Mouse (Mus musculus) stomach, embryonic 16.5 days (tissue): ENCODE measurements around the gene Gm21812. TPM values are rescaled to one million over a fixed set of nuclear protein-coding genes. Genes with fewer than 3 reads are reported as not detected.
"Not testable (repeated sequence)": the region's sequence is repeated elsewhere in the genome, so short reads cannot be mapped to it uniquely, and the experiment has no call there.

Experiments
- ATAC-seq: fragments of 200-750 bp; cut with Nextera tagmentation; 2 replicates; pipeline ENCODE4 v1.8.0; 2017; ENCODE audit warnings: moderate number of reproducible peaks, moderate TSS enrichment; ENCODE audit not compliant: insufficient read depth, low FRiP score
- H3K27ac ChIP-seq: fragments of 300-500 bp; sonication (generic); 2 replicates; pipeline ENCODE4 v1.5.1; 2014; ENCODE audit warnings: low read length
- H3K27me3 ChIP-seq: fragments of 300-500 bp; sonication (generic); 2 replicates; pipeline ENCODE4 v1.6.1; 2014; ENCODE audit warnings: low read length, control low read depth, mixed read lengths; ENCODE audit not compliant: control insufficient read depth, insufficient read depth
- H3K36me3 ChIP-seq: fragments of 300-500 bp; sonication (generic); 2 replicates; pipeline ENCODE4 v1.6.1; 2014; ENCODE audit warnings: low read length; ENCODE audit not compliant: control insufficient read depth, insufficient read depth
- H3K4me1 ChIP-seq: fragments of 300-500 bp; sonication (generic); 2 replicates; pipeline ENCODE4 v1.6.1; 2014; ENCODE audit warnings: low read length, control low read depth, mixed read lengths; ENCODE audit not compliant: control insufficient read depth, insufficient read depth
- H3K4me2 ChIP-seq: fragments of 300-500 bp; sonication (generic); 2 replicates; pipeline ENCODE4 v1.6.1; 2014; ENCODE audit warnings: low read depth, low read length, mixed read lengths
- H3K4me3 ChIP-seq: fragments of 300-500 bp; sonication (generic); replicated peaks from 2 replicates; pipeline ENCODE4 v1.5.1; 2014; ENCODE audit warnings: mild to moderate bottlenecking, low read length
- H3K9ac ChIP-seq: fragments of 300-500 bp; sonication (generic); 2 replicates; pipeline ENCODE4 v1.6.1; 2014; ENCODE audit warnings: low read length
- H3K9me3 ChIP-seq: fragments of 300-500 bp; sonication (generic); replicated peaks from 2 replicates; pipeline ENCODE4 v1.6.1; 2016; ENCODE audit warnings: low read length, control low read depth; ENCODE audit not compliant: control insufficient read depth
- WGBS: fragments of 180-500 bp; shearing (Covaris S2); extraction: QIAGEN DNeasy Blood & Tissue Kit; methylation state at CpG from one replicate; pipeline ENCODE4 v1.1.7; 2014; 5-methylcytosine and 5-hydroxymethylcytosine counted together
- polyA plus RNA-seq: library from polyadenylated mRNA; unstranded; fragments of >200 nt; fragmentation: Nextera tagmentation; extraction: Ambion mirVana; gene quantifications from 2 replicates; pipeline ENCODE4 v1.2.1, GENCODE M21; 2015

The Gm21812 gene
- polyA plus RNA-seq = not detected in 2 replicates

- not testable (repeated sequence) for H3K9me3 ChIP-seq, H3K4me3 ChIP-seq, H3K27ac ChIP-seq, H3K4me1 ChIP-seq, ATAC-seq, H3K27me3 ChIP-seq, H3K9ac ChIP-seq, H3K36me3 ChIP-seq, H3K4me2 ChIP-seq
- WGBS = no CpG with 5 or more reads among the region's 4 CpGs
These were observed at the start of gene Gm21812 for GRCm38 (mm10) chrY:9347084-9347483. Gene Gm21812, minus strand, starts transcription at chrY:9347184.

Other genes with a start within 250 kb of the Gm21812 start
- not detected in 2 replicates for gene Gm21292, start 213.3 kb downstream of the Gm21812 start, polyA plus RNA-seq
- gene Gm21721, start 145.0 kb downstream of the Gm21812 start, polyA plus RNA-seq = not detected in 2 replicates
- not detected in 2 replicates for gene Gm21874, start 69.0 kb upstream of the Gm21812 start, polyA plus RNA-seq